Mouse (Mus musculus): ENCODE results near the gene Gm49630.
"Not testable (repeated sequence)": the region's sequence is repeated elsewhere in the genome, so short reads cannot be mapped to it uniquely, and the experiment has no call there.

DNA sequence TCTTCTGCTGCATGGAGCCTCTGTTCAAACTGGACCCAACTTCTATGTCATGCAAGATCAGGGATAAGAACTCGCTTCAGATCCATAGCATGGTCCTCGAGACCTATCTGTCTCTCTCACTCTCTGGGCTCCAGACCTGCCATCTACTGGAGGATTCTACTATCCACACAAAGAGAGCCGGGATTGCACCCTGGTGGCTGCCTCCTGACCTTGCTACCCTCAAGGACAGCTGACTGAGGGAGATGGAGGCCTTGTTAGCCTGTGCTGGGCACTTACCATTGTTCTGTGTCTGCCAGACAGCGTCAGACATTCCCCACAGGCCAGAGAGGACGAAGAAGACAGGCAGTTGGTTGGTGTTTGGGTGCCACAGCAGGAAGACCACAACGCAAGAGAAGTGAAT is 2.4 kb downstream of the Gm49630 start:
- TF ChIP-seq CTCF (IDR thresholded peaks at IDR 0.05; ENCODE audit: low read depth, low read length); POLR2A (IDR thresholded peaks at IDR 0.05; ENCODE audit: insufficient read depth, low read length); EP300 (IDR thresholded peaks at IDR 0.05; ENCODE audit: insufficient read depth, low read depth, low read length): not testable (repeated sequence)
